Mouse (Mus musculus) heart, postnatal 14 days (tissue): ENCODE results near the gene Ccdc85c. TPM values are rescaled to one million over a fixed set of nuclear protein-coding genes. Genes with fewer than 3 reads are reported as not detected.

Experiments
- DNase-seq, 2 experiments: peaks; one replicate each; pipeline ENCODE4 v3.0.0; 2021 to 2022
- intact Hi-C: fragments of 180-260 bp; cut with DNase I; formaldehyde crosslinking; loops from one replicate; pipeline ENCODE4 v1.15.1; 2025
- total RNA-seq, 2 experiments: library from RNA; stranded (reverse); gene quantifications; 2 replicates each; pipeline ENCODE4 v1.2.3; 2021

Ccdc85c gene
- total RNA-seq, 2 experiments from 2014 or later, result 33.2 to 35.2 TPM

DNA sequence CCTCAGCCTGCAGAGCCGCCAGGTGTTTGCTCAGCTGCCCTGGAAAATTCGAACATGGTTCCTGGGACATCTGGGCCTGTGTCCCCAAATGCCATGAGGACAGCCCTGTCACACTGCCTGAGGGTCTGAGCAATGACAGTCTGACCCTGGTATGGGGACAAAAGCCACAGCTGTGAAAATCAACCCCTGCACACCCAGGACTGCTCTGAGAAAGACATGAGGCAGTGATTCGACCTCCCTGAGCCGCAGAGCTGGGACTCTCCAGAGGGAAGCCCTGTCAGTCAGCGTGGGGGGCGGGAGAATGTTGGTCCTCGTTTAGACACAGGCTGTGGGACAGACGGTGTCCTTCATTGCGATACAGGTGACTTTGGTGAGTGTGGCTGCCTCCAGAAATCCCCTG is 29.6 kb downstream of the Ccdc85c start:
- intact Hi-C loops, result no loop called here

DNA sequence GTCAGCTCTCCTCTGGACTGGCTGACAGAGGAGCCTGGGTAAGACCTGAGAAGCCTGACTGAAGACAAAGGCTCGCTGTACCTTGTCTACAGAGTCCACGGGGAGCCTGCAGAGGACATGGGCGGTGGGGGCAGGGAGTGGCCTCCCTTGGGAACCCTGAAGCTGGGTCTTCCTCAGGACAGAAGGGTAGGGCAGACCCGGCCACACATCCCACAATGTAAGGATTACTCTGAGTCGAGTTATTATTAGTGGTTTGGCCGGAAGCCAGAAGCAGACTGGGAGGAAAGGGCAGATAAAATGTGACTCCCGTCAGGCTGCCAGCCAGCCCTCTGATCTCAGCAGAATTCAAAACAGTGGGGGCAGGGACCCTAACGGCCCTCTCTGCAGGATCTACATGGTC is 30.4 kb downstream of the Ccdc85c start:
- DNase-seq, result peak; percentile 79 to 84
- intact Hi-C loops, result no loop called here

More for the DNA sequence above, 29.6 kb downstream of the Ccdc85c start:
- DNase-seq, result no peak

DNA sequence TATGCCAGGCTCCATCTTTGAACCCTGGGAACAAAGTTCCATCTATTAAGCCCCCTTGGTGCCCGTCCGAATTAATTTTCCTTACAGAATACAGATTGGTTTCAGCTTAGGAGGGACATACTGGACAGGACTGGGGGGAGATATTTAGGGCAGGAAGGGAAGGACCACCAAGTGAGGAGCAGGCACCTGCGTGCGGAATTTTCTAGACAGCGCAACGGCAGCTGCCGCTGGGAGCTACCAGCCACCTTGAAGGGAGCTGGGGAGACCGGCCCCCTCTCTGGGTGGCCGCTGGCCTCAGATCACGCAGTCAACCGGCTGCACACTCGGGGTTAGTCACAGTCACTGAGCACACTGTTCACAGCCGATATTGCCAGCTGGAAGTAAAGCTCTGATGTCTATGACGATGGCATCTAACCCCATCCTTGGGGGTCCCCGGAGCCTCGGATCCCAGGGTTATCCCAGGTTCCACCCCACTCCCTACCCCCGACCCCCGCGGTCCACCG is 32.9 kb downstream of the Ccdc85c start:
- intact Hi-C loops, result no loop called here

DNA sequence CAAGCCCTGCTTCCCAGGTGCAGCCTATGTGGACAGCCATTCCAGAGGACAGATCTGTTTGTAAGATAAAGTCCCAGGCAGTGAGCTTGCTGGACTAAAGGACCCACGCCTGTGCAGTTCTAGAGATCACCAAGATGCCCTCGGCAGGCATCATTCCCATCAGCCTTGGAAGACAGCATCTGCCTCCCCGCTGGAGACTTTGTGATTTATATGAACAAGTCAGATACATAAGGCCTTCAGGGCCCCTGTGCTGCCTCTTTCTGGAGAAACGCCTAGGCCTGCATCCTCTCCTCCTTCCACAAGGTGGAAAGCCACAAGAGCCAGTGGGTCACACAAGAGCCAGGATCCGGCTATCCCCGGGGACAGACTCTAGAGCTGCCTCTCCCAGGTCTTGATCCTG is 33.6 kb downstream of the Ccdc85c start:
- intact Hi-C loops, result no loop called here
- DNase-seq, result no peak

More for the DNA sequence above, 32.9 kb downstream of the Ccdc85c start:
- DNase-seq, result no peak

DNA sequence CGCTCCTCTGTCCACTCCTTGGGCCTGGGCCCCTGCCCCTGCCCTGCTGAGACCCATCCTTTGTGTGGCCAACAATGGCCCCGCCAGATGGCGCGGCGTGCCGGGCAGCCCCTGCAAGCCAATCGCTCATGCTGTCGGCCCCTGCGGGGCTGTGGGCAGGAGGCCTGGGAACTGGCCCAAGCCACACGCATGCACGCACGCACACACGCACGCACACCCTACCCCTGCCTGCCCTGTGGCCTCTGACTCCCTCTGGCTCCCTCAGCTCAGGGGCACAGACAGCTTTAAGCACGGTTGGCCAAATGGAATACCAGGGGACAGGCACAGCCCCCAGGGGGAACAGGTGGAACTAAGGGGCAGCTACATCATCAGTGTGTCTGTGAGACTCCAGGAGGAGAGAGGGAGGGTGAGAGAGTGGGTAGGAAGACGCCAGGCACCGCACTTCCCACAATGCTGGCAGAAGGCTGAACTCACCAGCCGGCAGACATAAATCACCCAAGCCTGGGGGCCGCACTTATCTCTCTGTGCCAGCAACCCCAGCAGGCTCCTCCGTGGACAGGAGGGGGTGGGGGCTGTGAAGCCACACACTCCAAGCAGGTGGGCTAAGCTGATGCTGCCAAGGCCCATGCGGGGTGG is 34.2 kb downstream of the Ccdc85c start:
- intact Hi-C loops, result no loop called here
- DNase-seq, result no peak

DNA sequence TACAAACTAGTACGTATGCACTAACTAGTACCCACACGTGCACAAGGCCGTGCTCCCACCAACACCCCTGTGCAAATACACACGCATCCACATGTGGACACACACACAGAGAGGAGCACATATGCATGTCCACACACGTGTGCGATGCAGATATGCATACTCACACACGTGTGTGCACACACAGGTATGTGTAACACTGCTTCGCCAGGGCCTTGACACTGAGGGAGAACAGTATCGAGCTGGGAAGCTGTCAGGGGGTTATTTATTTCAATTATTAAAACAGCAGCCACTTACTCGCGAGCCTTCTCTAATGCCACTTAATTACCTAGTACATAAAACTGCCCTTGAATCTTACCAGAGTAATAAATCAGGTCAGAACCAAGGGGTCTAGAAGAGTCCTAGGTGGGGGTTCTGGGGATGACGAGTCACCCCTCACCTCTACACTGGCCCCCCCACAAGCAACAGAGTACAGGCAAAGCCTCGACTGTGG is 34.8 kb downstream of the Ccdc85c start:
- intact Hi-C loops, result no loop called here
- no peak for DNase-seq

DNA sequence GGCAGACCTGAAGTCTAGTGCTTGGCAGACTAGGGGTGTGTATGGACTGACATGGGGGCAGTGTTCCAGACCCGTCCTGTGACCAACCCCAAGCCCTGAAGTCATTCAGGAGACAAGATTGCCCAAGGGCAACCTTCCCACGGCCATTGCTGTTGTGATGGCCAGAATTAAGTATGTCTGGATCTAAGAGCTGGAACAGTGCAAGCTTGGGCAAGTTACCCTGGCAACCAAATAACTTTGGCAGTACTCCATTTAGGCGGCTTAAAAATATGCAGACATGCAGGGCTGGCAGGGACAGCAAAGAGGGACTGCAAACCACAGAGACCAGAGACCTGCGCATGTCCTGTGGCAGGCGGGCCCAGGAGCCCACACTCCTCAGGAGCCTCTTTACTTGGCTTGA is 35.8 kb downstream of the Ccdc85c start:
- intact Hi-C loops, result loop anchor here (5.0 kb wide), 1 partner anchor 33 kb away; no protein-coding TSS in a partner anchor
- DNase-seq, result peak; percentile 52 to 72

DNA sequence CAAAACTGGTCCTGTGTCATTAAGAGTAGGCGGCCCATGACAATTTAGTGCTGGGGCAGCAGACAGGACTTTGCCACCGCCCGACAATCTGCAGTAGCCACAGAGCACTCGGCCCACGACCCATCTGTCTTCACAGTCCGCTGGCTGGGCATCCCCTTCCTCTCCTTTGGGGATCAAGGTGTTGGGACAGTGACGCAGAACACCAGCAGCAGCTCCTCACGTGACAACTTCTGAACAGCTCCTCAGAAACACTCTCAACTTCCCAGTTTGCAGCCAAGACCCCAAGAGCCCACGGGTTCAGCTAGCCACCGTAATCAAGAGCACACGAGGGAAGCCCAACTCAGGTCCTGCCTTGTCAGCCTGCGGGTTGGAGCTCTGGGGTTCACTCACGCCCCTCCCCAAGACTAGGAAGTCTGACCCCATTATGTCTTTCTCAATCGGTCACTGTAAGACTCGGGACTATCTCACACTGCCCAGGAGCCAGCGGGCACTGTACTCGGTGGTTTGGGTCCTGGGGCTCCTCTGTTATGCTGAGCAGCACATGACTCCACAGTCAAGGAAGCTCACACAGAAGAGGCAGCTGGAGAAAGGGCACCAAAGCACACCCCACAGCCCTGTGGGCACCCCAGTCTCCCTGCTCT is 36.7 kb downstream of the Ccdc85c start:
- intact Hi-C loops, result loop anchor here (5.0 kb wide), 1 partner anchor 34 kb away; no protein-coding TSS in a partner anchor
- no peak for DNase-seq

DNA sequence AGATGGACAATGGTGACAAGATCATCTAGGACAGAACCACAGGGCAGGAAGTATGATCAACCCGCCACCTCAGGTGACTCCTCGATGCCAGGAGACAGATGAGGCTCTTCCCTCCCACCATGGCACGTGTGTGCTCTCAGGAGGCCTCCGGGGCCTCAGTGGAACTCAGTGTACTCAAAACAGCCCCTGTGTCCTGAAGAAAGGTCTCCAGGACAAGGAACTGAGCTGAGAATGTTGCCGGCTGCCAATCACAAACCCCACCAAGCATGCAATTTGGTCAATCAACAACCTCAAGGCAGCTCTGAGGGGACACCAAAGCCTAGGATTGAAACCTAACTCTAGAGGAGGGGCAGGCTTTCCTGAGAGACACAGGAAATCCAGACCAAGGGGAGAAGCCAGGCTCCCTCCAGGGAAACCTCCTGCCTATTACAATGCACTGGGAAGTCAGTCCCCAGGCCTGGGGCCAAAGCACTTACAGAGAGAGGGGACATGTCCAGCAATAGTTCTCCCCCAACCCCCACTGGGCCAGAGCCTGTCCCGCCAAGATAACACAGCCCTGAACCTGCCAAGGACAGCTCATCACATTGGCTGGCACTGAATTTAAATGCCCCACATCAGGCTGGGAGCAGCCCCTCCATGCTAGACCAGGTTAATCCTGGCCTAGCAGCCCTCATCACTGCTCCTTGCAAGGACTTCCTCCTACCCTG is 37.8 kb downstream of the Ccdc85c start:
- DNase-seq, result peak; percentile 73 to 83
- intact Hi-C loops, result loop anchor here (5.0 kb wide), 1 partner anchor 35 kb away; no protein-coding TSS in a partner anchor

DNA sequence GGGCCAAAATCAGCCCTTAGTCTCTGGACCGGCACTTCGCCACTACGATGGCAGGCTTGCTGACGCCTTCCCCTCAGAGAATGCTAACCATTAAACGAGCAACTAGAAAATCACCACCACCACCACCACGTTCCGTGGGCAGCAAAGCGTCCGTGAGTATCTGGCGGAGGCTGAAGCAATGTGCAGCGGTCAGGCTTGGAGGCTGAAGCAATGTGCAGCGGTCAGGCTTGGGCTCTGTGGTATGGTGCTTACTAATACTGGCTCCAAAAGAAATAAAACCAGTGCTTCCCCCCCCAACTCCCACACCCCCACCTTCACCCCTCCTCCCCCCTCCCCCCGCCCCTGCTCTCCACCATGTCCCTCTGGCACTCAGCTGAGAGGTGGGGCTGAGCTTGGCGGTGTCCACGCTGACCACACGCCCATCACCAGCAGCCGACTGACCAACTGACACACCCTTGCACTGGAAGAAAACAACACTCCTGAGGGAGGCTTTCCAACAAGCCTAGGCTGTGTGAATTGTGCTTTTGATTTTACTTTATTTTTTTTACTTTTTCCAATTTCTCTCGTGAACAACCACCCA is 39.2 kb downstream of the Ccdc85c start:
- no peak for DNase-seq
- intact Hi-C loops, result loop anchor here (5.0 kb wide), 1 partner anchor 36 kb away; no protein-coding TSS in a partner anchor

DNA sequence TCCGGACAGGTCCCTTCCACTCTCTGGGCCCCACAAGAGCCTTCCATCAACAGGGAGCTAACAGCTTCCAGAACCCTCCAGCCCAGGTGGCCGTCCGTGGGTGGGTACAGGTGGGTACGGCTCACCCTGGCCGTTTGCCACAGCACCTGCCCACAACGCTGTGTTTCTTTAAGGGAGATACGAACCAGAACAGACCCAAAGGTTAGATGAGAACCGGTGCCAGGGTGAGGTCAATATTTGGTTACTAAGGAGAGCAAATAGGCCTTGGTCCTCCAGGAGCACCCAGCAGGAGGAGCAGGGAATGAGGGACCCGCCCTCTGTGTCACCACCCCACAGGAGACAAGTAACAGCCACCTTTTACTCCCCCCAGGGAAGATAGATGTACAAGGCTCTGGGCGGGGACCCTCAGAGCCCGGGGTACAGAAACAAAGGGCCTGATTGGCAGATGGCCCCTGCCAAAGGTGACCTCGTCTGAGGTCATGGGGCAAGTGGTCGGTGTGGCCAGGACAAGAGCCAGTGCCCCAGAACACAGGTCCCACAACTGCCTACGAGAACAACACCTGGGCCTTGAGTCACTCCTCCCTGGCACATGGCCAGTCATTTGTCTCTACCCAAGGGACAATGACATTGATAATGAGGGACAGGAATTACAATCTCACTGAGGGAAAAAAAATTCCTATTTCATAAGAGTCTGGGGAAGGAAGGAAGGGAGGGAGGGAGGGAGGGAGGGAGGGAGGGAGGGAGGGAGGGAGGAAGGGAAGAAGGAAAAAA is 40.2 kb downstream of the Ccdc85c start:
- no peak for DNase-seq
- intact Hi-C loops, result loop anchor here (5.0 kb wide), 1 partner anchor 37 kb away; no protein-coding TSS in a partner anchor

DNA sequence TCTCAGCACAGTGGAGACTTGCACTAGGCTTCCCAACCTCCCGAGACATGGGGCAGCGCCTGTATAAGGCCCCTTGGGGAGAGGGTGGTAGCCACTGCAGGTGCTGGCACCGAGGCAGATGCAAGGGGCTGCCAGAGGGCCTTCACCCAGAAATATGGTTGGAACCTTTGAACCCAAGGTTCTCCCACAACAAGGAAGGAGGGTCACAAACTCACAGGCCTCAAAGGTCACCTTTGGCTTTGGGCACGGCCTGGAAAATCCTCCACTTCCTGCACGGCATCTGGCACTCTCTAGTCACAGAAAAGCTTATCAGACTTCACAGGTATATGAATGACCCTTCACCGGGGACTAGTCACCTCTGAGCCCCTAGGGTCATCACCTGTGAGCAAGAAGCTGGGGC is 41.5 kb downstream of the Ccdc85c start:
- intact Hi-C loops, result no loop called here
- DNase-seq, result no peak

DNA sequence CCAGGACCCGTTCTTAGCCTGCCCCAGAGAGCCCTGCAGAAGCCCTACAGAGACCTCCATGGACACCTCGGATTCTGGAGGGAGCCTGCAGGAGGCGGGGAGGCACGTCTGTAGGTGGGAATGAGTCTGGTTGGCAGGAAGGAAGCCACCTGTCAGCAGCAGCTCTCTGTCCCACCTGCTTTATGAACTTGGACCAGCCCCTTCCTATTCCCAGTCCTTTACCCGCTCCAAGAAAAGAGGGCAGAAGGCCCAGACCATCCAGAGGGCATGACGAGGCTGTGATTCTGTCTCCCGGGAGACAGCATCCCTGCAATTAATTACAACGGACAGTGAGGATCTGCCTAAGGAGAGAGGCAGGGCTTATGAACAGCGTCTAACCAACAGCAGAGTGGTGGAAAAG is 43.3 kb downstream of the Ccdc85c start:
- intact Hi-C loops, result no loop called here
- no peak for DNase-seq

DNA sequence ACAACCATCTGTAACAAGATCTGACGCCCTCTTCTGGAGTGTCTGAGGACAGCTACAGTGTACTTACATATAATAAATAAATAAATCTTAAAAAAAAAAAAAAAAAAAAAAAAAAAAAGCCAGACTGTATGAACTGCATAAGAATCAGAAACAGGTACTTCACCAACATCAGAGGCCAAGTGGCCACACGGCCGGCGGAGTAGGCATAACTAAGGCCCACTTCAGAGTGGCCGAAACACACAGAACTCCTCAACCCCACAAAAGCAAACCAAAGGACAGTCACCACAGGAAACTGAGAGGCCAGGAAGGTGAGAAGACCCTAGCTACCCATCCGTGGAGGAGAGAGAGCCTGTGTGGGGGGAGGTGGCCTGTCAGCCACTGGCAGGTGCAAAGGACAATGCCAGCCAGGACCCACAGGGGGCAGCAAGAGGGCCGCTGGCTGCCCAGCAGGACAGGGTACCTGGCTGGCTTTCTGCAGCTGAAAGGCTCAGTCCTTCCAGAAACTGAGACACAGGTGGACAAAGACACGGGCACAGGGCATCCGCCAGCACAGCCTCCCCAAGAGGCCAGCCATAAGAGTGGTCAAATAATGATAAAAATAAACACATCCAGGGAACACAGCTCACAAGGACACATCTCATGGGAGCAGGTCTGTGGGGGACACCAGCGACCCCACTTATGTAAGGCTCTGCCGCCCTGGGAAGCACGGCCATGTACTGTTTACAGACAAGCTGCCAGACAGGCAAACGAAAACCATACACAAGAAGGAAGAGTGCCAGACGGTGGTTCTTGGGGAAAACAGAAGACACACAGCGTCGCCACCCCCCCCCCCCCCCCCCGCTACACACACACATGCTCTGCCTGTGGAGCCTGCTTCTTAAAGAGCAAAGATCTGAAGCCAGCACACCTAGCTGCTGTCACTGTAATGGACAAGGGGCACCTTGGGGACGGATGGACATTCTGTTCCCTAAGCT is 44.1 kb downstream of the Ccdc85c start:
- peak; percentile 69 to 78 for DNase-seq
- intact Hi-C loops, result no loop called here

DNA sequence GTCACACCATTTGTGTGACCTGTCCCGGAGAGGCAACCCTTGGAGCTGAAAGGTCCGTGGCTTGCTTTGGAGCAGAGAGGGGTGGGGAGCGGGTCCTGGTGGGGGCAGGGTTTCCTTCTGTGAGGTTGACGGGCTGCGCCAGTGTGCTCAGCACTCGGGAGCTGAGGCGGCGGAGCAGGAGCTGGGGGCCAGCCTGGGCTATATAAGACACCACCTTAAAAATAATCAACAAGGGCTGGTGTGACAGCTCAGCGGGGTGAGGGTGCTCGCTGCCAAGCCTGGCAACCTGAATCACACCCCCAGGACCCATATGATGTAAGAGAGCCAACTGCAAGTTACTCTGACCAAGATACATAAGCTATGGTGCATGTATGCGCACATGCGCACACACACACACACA is 45.1 kb downstream of the Ccdc85c start:
- intact Hi-C loops, result no loop called here
- no peak for DNase-seq

DNA sequence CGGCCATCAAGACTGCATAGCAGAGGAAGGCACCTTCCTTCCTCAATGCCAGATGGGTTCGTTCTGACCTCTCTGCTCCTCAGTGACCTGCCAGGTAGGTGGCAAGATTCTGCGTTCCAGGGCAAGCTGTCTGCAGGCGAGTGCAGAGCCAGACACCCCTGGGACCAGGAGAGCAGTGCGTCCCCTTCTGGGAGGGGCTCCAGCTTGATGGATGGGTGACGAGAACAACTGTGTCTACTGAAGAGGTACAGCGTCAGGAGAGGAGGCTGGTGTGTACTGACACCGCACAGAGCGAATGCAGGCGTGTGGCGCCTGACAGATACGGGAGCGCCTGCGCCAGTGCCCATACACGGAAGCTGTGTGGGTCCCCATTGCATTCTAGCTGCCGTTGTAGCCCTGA is 47.7 kb downstream of the Ccdc85c start:
- intact Hi-C loops, result no loop called here
- DNase-seq, result no peak

DNA sequence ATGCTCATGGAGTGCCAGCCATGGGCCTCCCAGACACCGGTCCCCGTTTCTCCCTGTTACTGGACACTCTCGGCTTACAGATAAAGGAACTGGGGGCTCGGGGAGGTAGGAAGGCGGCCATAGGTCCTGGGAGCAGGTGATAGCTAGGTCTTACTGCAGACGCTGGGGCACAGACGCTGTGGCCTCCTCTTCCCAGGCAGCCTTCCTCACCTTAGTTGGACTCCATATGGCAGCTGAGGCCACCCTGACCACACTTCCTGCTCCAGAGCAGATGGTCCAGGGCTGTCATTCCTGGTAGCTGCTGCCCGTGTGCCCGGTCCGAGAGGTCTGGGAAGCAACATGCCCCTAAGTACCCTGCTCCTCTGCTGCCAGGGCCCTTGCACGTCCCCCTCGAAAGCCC is 48.3 kb downstream of the Ccdc85c start:
- intact Hi-C loops, result no loop called here
- no peak for DNase-seq

DNA sequence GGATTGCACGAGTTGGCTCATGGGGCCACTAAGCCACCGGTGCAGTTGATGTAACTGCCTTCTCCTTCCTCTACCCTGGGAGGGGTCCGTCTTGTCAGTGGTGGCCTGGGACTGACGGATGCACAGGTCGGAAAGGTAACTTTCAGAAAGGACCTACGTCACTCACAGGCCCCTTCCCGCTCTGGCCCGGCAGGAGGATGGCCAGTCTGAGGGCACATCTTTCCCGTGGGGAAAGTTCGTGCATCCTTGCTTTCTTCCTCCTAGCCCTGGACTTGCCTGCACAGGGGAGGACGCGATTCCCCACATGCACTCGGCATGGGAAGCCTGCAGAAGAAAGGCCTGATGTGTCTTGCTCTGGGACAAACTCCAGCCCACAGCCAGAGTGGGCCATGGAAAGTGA is 49.0 kb downstream of the Ccdc85c start:
- DNase-seq, result no peak
- intact Hi-C loops, result no loop called here

DNA sequence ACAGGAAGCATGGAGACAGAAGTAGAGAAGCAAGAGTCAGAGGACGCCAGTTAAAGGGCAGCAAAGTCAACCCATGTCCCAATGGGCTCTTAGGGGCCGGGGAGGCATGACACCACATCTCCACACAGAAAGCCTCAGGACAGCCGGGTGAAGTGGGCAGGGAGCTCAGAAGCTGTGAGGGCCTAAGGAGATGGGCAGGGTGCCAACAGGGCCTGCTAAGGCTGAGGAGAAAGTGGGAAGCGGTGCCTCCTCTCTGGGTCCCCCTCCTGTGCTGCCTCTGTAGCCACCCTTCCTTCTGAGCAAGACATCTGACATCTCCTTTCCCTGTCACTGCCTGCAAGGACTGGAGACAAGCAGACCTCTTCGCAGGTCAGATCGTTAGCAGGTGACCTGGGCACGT is 49.4 kb downstream of the Ccdc85c start:
- no peak for DNase-seq
- intact Hi-C loops, result no loop called here
